Mouse (Mus musculus) embryo, embryonic 10 days (tissue): ENCODE results near the gene Serpinb1a.
A peak's percentile ranks its signal among the peaks of the same experiment; 100 is the strongest.

Source experiments
- DNase-seq: peaks from one replicate; pipeline ENCODE4 v3.0.0-alpha.2; 2015; ENCODE audit warnings: low spot score

The Serpinb1a gene

GRCm38 (mm10) chr13:32839314-32839713 lies 11.7 kb downstream of the Serpinb1a start:
- DNase-seq, result no peak

DNA sequence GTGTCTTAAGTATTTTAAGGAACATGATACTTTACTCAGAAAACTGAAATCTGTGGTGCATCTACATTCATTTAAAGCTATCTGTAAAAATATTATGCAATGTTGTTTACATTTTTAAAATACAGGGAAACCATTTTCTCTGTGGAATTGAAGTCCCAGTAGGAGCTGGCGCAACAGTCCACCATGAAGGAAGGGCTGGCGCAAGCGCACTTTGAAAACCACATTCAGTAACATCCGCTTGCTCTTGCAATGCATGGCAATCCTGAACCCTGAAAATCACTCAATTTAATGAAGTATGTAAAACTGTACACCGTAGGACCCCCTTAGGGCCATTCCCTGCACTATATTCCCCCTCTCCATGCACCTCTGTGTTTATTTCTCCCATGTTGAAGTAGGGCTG lies 16.5 kb downstream of the Serpinb1a start:
- DNase-seq, result no peak

- DNase-seq, result no peak
Measured at GRCm38 (mm10) chr13:32833237-32833636, 17.7 kb downstream of the Serpinb1a start.

GRCm38 (mm10) chr13:32832776-32833175 lies 18.2 kb downstream of the Serpinb1a start:
- DNase-seq, result no peak

- DNase-seq, result no peak
Measured at GRCm38 (mm10) chr13:32831505-32832273, 19.3 kb downstream of the Serpinb1a start.

DNA sequence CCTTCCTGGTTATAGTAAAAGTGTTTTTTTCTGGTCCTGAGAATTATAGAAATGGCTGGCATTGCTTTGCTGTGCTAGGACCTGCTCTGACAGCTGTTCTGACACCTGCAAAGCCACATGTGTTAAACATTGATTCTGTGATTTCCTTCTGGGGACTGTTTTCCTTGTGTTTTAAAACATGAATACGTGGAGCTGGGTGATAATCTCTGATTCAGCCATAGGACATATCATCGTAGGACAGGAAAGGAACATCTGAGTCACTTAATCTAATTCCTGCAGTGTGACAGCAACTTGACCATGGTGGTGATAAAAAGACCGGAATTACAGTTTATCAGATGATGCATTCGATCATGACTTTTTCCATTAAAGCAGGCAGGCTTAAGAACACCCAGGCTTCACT lies 22.1 kb downstream of the Serpinb1a start:
- no peak for DNase-seq

GRCm38 (mm10) chr13:32827951-32828350 lies 23.0 kb downstream of the Serpinb1a start:
- peak; percentile 66 for DNase-seq

- no peak for DNase-seq
Measured at GRCm38 (mm10) chr13:32827111-32827822, 23.7 kb downstream of the Serpinb1a start.

DNA sequence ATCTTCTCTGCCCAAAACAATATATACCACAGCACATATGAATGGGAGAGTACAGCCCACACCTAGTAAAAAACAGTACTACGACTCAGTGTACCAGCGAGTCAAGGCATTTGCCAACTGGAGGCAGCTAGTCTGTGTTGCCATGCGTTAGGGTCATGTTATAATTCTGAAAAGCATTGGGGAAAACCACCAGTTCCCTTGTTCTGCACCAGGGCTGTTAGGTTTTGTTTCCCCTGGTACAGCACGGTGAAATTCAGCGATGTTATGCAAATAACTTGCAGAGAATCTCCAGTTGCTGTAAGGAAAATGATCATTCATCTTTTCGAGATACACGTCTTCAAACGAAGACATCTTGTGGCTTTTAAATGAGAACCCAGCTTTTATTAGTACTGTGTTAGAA lies 25.4 kb downstream of the Serpinb1a start:
- DNase-seq, result no peak

GRCm38 (mm10) chr13:32824377-32825330 lies 26.3 kb downstream of the Serpinb1a start:
- no peak for DNase-seq

DNA sequence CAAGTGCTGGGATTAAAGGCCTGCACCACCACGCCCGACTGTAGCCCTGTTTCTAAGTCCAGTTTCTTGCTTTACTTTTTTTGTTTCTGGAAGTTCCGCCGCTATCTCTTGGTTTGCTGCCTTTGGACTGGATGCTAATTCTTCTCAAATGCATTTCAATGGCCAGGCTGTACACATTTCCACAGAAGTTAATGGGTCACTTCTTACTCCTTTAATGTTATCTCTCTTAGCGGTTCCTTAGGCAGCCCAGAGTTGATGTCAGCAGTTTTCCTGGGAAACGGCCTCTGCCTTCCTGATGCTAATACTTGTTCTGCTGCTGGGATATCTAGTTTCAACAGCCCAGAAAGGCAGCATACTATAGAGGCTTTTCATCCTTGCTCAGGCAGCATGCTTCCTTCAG lies 27.9 kb downstream of the Serpinb1a start:
- no peak for DNase-seq

- no peak for DNase-seq
Measured at GRCm38 (mm10) chr13:32821671-32822070, 29.3 kb downstream of the Serpinb1a start.

GRCm38 (mm10) chr13:32819926-32820325 lies 31.1 kb downstream of the Serpinb1a start:
- no peak for DNase-seq

DNA sequence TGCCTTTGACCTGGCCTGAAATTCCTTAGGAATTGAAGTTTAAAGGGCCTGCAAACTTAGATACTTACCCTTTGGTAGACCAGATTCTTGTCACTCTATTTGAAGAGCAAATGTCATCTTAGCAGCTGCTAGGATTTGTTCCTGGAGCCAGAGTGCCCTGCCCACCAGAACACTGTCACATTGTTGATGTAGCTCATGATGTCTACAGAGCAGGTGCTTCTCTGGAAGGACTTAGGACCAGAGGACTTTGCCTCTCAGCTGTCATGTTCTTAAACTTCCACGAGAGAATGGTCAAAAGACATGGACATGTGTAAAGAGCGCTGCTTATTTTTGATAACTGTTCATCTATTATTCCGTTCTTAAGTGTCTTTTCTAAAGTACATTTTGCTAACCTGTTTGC lies 31.7 kb downstream of the Serpinb1a start:
- no peak for DNase-seq

DNA sequence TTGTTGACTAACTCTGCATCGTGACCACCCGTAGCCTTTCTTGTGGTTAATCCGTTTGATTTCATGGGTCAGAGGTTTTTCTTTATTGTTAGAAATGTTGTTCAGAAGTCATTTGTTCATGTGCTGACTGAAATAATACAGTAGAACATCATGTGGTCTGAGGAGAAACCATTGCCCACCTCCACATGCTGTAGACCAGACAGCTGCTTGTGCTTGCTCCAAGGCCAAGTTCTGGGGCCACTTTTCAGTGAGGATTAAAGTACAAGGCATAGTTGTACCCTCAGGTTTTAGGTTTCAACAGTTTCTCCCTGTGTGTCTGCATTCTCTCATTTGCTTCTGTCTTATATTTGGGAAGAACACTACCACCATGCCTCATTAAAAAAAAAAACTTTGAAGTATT lies 43.4 kb downstream of the Serpinb1a start:
- DNase-seq, result no peak

GRCm38 (mm10) chr13:32806820-32807219 lies 44.2 kb downstream of the Serpinb1a start:
- DNase-seq, result no peak

DNA sequence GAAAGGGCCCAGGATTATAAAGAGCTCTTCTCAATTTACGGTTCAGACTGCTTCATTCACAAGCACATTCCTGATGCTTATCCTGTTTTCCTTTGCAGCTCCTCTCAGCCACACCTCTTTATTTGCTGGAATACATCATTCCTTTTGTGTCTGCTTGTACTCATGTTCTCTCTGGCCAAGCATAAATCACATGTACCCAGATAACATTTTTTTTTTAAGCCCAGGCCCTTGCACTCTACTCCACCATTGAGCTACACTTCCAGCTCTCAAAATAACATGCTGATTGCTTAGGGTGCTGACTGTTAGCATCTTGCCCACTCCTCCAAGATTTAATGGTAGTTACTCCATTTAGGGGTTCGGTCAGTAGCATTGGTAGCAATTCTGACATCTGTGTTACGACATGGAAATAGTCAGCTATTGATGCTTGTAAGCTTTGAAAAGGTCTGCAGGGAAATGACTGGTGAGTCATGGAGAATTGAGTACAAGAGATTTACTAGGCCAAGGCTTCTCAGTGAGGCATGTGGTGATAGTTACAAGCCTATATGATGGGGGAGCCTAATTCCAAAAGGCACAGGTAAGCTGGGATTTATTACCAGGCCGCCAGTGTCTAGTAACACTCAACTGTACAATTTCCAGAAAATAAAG lies 47.2 kb downstream of the Serpinb1a start:
- no peak for DNase-seq

GRCm38 (mm10) chr13:32802259-32803081 lies 48.5 kb downstream of the Serpinb1a start, which contains the start of gene D930007J09Rik:
TSS of gene D930007J09Rik (minus strand) at chr13:32802849.
- peak; percentile 52 for DNase-seq

GRCm38 (mm10) chr13:32801693-32802221 lies 49.2 kb downstream of the Serpinb1a start, which contains the start of gene Wrnip1:
TSS of gene Wrnip1 (plus strand) at chr13:32802038.
- peak; percentile 98 for DNase-seq

DNA sequence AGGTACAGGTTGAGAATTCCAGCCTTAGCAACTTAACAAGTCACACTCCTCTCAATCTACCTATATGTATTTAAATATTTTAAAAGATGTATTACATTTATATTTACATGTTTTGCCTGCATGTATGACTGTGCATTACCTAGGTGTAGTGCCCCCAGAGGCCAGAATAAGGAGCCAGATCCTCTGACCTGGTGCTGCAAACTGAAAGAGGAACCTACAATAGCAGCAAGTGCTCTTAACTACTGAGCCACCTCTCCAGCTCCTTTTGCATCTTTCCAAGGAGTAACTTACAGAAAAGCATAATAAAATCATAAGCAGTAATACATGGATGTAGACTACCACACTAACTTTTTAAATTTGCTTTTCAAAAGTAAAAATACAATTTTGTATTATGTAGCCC lies 50.1 kb downstream of the Serpinb1a start:
- DNase-seq, result no peak
